In the genomic region with DNA sequence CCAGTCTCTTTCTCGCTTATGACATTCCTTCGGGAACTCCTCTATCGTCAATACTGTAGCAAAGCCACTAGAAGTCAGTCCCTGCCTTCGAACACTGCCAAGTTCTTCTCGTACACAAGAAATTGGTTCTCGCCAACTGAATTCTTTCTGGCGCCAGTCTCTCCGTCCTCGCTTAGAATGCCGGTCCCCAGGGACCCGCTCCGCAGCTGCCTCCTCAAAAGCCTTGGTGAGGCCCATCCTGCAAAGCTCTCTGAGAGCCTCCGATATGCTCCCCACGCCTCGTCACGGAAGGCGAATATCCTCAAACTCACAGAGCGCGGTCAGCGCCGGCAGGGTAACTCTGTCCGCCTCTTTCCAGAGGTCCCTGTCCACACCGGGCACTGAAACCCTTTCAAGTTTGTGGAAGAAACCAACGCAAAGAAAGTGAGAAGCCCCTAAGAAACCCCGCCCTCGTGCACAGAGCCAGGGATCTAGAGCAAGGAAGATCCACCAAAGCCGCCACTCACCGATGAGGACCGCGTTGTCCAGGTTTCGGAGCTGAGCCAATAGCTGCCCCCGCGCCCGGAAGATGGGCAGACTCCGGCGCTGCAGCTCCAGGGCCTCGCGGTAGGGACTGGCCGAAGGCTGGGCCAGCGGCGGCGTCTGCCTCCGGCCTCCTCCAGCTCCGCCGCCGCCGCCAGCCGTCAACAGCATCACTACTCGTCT, we compare ENCODE assay signal across 9 mouse cellular contexts. TPM values are rescaled to one million over a fixed set of nuclear protein-coding genes. Genes with fewer than 3 reads are reported as not detected.
DNase-seq lines count a peak whose midpoint lies in the region; ATAC-seq and TF ChIP-seq lines count a peak whose summit lies in the region.
"Had no signal": no experiment of that assay in that cellular context is flagged by ENCODE, and none has a peak within 500 bp of the region (broad histone marks: within the 10 kb centered on the region; RNA-seq: fewer than 3 reads in every experiment).

No protein-coding gene starts in this region.

- H3K79me2 ChIP-seq in heart, adult 2 months (replicated peaks; ENCODE audit: control insufficient read depth, insufficient read depth, low read length): no peaks in the 10 kb centered on the region; the same call in 1 of the 2 replicates

- TF ChIP-seq EP300 in heart, adult 2 months (IDR thresholded peaks at IDR 0.05; ENCODE audit: insufficient read depth, low read depth, low read length): no peak

- H3K4me1 ChIP-seq in heart, adult 2 months (ENCODE audit: control insufficient read depth, insufficient read depth, low read length): peaks cover 8% of the 10 kb centered on the region
- H3K4me1 ChIP-seq in hindbrain, embryonic 12.5 days: peaks cover 15% of the 10 kb centered on the region

- ATAC-seq in hindbrain, embryonic 12.5 days (ENCODE audit: low FRiP score): peak; percentile 89

- DNase-seq in heart, adult 2 months: no peak
- no peak for DNase-seq in heart, adult 9 months (ENCODE audit: low spot score in 2 of 2)
- peak; percentile 27 for DNase-seq in CD4-positive, CD25-positive, alpha-beta regulatory T cell, adult 2 months (ENCODE audit: low read depth, low spot score)
- peak; percentile 69 for DNase-seq in embryo, embryonic 10.5 days (ENCODE audit: low spot score)
- peak; percentile 63 for DNase-seq in lung, postnatal 10 days
- peak; percentile 5 for DNase-seq in yolk sac, embryonic 10.5 days (ENCODE audit: low spot score)
- no peak for DNase-seq in layer of hippocampus, adult 18-20 months (ENCODE audit: low spot score in 2 of 2)

- intact Hi-C loops in heart, adult 2 months (cut with DNase I): loop anchor here (1.0 to 2.0 kb wide), 2 partner anchors 16 to 21 kb away; a partner anchor contains a TSS

- peak overlapping the region; percentile 95 for H3K4me2 ChIP-seq in hindbrain, embryonic 12.5 days (replicated peaks)

- peaks cover 10% of the 10 kb centered on the region for H3K36me3 ChIP-seq in heart, adult 2 months (ENCODE audit: control insufficient read depth, insufficient read depth, low read length)
- peaks cover 15% of the 10 kb centered on the region for H3K36me3 ChIP-seq in hindbrain, embryonic 12.5 days

- H3K27ac ChIP-seq in heart, adult 2 months: peak overlapping the region; percentile 60
- H3K27ac ChIP-seq in hindbrain, embryonic 12.5 days: peak overlapping the region; percentile 73

- H3K4me3 ChIP-seq in heart, adult 2 months: peak overlapping the region; percentile 78
- H3K4me3 ChIP-seq in hindbrain, embryonic 12.5 days: peak overlapping the region; percentile 93

- under 1% methylated on average over 49 of the region's 49 CpGs for WGBS in heart, adult 2 months
- under 1% methylated on average over 49 of the region's 49 CpGs for WGBS in hindbrain, embryonic 12.5 days

- no peaks in the 10 kb centered on the region for H3K27me3 ChIP-seq in heart, adult 2 months (ENCODE audit: control insufficient read depth, insufficient read depth, low read length)
- no peaks in the 10 kb centered on the region for H3K27me3 ChIP-seq in hindbrain, embryonic 12.5 days

- no peak for TF ChIP-seq CTCF in heart, adult 2 months (IDR thresholded peaks at IDR 0.05)

- H3K9ac ChIP-seq in heart, adult 2 months (ENCODE audit: low read depth, low read length): peak overlapping the region; percentile 83
- H3K9ac ChIP-seq in hindbrain, embryonic 12.5 days: peak overlapping the region; percentile 76

- no peaks in the 10 kb centered on the region for H3K9me3 ChIP-seq in hindbrain, embryonic 12.5 days (replicated peaks)

- no peak for TF ChIP-seq POLR2A in heart, adult 2 months (IDR thresholded peaks at IDR 0.05; ENCODE audit: insufficient read depth, low read depth, low read length)

RNA-seq across cellular contexts. Expression of a gene that starts 0.5 kb away (rescaled TPM):
- total RNA-seq in heart, adult 2 months (2021): 10 to 100 TPM in 1 of 2 experiments, 1 to 10 TPM in 1; 8.5 to 10.2 TPM
- 12.9 and 18.9 TPM in 2 replicates for polyA plus RNA-seq in heart, adult 2 months (2012; rRNA removed)
- polyA plus RNA-seq in hindbrain, embryonic 12.5 days (2016; fragmentation: Nextera tagmentation; extraction: Ambion mirVana): 21.3 and 22.3 TPM in 2 replicates
- 10 to 100 TPM; 62.4 to 63.8 TPM for total RNA-seq in layer of hippocampus, adult 18-20 months (2021)

RNA-seq across cellular contexts. Expression of a gene that starts 15.6 kb away (rescaled TPM):
- total RNA-seq in heart, adult 2 months (2021): 1 to 10 TPM; 7.5 to 9.2 TPM
- 3.4 and 4.5 TPM in 2 replicates for polyA plus RNA-seq in heart, adult 2 months (2012; rRNA removed)
- 49.7 and 53.4 TPM in 2 replicates for polyA plus RNA-seq in hindbrain, embryonic 12.5 days (2016; fragmentation: Nextera tagmentation; extraction: Ambion mirVana)
- total RNA-seq in layer of hippocampus, adult 18-20 months (2021): 10 to 100 TPM; 17.7 to 19.5 TPM

RNA-seq across cellular contexts. Expression of a gene that starts 15.9 kb away (rescaled TPM):
- 10 to 100 TPM; 35.8 to 42.2 TPM for total RNA-seq in heart, adult 2 months (2021)
- polyA plus RNA-seq in heart, adult 2 months (2012; rRNA removed): 14.2 and 29.8 TPM in 2 replicates
- 41.1 and 44.8 TPM in 2 replicates for polyA plus RNA-seq in hindbrain, embryonic 12.5 days (2016; fragmentation: Nextera tagmentation; extraction: Ambion mirVana)
- 10 to 100 TPM; 26.7 to 27.6 TPM for total RNA-seq in layer of hippocampus, adult 18-20 months (2021)

RNA-seq across cellular contexts. Expression of a gene that starts 20.9 kb away (rescaled TPM):
- total RNA-seq in heart, adult 2 months (2021): 100 to 1,000 TPM; 195 to 216 TPM
- 99.0 and 122 TPM in 2 replicates for polyA plus RNA-seq in heart, adult 2 months (2012; rRNA removed)
- polyA plus RNA-seq in hindbrain, embryonic 12.5 days (2016; fragmentation: Nextera tagmentation; extraction: Ambion mirVana): 204 and 206 TPM in 2 replicates
- total RNA-seq in layer of hippocampus, adult 18-20 months (2021): 100 to 1,000 TPM in 1 of 2 experiments, 10 to 100 TPM in 1; 98.4 to 107 TPM

RNA-seq across cellular contexts. Expression of a gene that starts 29.6 kb away (rescaled TPM):
- total RNA-seq in heart, adult 2 months (2021): under 1 TPM; 0.31 to 0.59 TPM
- 0.47 and 0.56 TPM in 2 replicates for polyA plus RNA-seq in heart, adult 2 months (2012; rRNA removed)
- 417 TPM in 2 replicates for polyA plus RNA-seq in hindbrain, embryonic 12.5 days (2016; fragmentation: Nextera tagmentation; extraction: Ambion mirVana)
- total RNA-seq in layer of hippocampus, adult 18-20 months (2021): 100 to 1,000 TPM; 215 to 252 TPM
- total RNA-seq: neutrophil, adult 5-6 weeks had no signal

Comparison
In these comparisons a context has a peak if more than half of its experiments do, and no peak if none do; other contexts are left out.
1. DNase-seq: peak in CD4-positive, CD25-positive, alpha-beta regulatory T cell, adult 2 months (single experiment), embryo, embryonic 10.5 days (single experiment), lung, postnatal 10 days (single experiment) and yolk sac, embryonic 10.5 days (single experiment); none in heart, adult 2 months (0 of 2), heart, adult 9 months (0 of 2) and layer of hippocampus, adult 18-20 months (0 of 2).
2. RNA of a gene that starts 0.5 kb away (total RNA-seq): 62.4 to 63.8 TPM in layer of hippocampus, adult 18-20 months; 8.5 to 10.2 TPM in heart, adult 2 months; every median in the first group is over 4 times any median in the second.